Mouse (Mus musculus) C2C12 (cell line): ENCODE results near the gene Arsk. TPM values are rescaled to one million over a fixed set of nuclear protein-coding genes. Genes with fewer than 3 reads are reported as not detected.

ENCODE experiments used
- H3K27me3 ChIP-seq: one replicate; pipeline ENCODE4 v1.6.1; 2011; ENCODE audit not compliant: control insufficient read depth, insufficient read depth, insufficient read length
- H3K36me3 ChIP-seq: one replicate; pipeline ENCODE4 v1.6.1; 2011; ENCODE audit not compliant: control insufficient read depth, insufficient read depth
- H3K4me3 ChIP-seq: one replicate; pipeline ENCODE4 v1.5.1; 2011; ENCODE audit warnings: mild to moderate bottlenecking, control low read depth; ENCODE audit not compliant: poor library complexity, insufficient read depth, severe bottlenecking
- H3K79me2 ChIP-seq: one replicate; pipeline ENCODE4 v1.6.1; 2011; ENCODE audit not compliant: control insufficient read depth, insufficient read depth
- H3K79me3 ChIP-seq: one replicate; pipeline ENCODE4 v1.6.1; 2011; ENCODE audit warnings: low read depth, control low read depth
- H3ac ChIP-seq: one replicate; pipeline ENCODE3; 2011; ENCODE audit warnings: low read depth; ENCODE audit not compliant: control insufficient read depth, insufficient read length
- CEBPB ChIP-seq: IDR thresholded peaks from one replicate; pipeline ENCODE4 v1.6.1; 2011; ENCODE audit warnings: low read depth, mild to moderate bottlenecking, control low read depth, moderate library complexity
- CTCF ChIP-seq: IDR thresholded peaks from one replicate; pipeline ENCODE4 v1.5.1; 2011; ENCODE audit not compliant: control insufficient read depth, insufficient read depth, insufficient read length
- FOSL1 ChIP-seq: IDR thresholded peaks from one replicate; pipeline ENCODE4 v1.8.0; 2011; ENCODE audit warnings: mild to moderate bottlenecking, low read length; ENCODE audit not compliant: poor library complexity, insufficient read depth, severe bottlenecking
- MAX ChIP-seq: IDR thresholded peaks from one replicate; pipeline ENCODE4 v1.6.1; 2011; ENCODE audit warnings: mild to moderate bottlenecking, control low read depth
- MYOD1 ChIP-seq: IDR thresholded peaks from one replicate; pipeline ENCODE4 v1.6.1; 2011; ENCODE audit warnings: low read depth; ENCODE audit not compliant: control insufficient read depth, insufficient read length
- MYOG ChIP-seq: IDR thresholded peaks from one replicate; pipeline ENCODE4 v1.6.1; 2011; ENCODE audit not compliant: control insufficient read depth, insufficient read length; ENCODE audit errors: extremely low read depth
- USF1 ChIP-seq: IDR thresholded peaks from one replicate; pipeline ENCODE4 v1.6.1; 2011; ENCODE audit warnings: low read depth, mild to moderate bottlenecking, control low read depth, moderate library complexity
- polyA plus RNA-seq: library from polyadenylated mRNA; unstranded; fragments of >200 nt; fragmentation: generic; extraction: Trizol; gene quantifications from one replicate; pipeline ENCODE4 v1.2.1, GENCODE M21; 2012; ENCODE audit warnings: missing spikeins

The Arsk gene
- polyA plus RNA-seq, 1 experiment = 3.4 TPM

DNA sequence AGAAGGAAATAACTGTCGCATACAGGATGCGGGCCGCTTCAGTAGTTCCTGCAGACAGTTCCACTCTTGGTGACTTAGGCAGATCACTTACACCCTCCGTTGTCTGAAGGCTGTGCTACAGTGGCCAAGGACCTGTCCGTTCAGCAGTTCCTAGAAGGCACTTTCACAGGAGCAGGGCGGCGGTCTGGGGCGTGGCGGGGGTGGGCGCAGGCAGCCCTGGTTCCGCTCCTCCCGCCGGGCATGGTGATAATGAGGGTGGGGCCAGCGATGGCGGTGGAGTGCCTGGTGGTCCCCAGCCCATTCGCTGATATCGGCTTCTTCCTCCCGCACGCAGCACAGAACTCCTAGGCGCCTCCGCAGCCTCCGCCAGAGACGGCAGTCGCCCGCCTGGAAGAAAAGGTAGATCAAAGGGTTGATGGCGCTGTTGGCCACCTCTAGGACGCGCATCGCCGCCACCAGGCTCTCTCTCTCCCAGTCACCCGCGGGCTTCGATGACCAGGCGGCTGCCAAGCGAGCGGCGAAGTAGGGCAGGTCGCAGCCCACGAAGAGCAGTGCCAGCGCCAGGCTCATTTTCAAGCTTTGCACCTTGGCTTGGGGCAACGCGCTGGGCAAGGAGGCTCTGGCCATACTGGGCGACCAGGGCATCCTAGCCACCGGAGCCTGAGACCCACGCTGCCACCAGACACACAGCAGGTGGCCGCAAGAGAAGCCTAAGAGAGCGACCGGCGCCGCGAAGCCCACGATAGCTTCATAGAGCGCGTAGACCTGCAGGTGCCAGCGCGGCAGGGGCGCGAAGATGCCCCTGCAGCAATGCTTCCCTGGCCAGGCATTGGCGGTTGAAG, 42.8 kb downstream of the Arsk start:
- Histone ChIP-seq H3K36me3 (no peaks in the 10 kb centered on the region), H3K27me3 (peaks cover 6% of the 10 kb centered on the region), H3K79me2 (no peaks in the 10 kb centered on the region), H3K79me3 (no peaks in the 10 kb centered on the region), H3ac (no peak overlapping the region), H3K4me3 (no peak overlapping the region)
- TF ChIP-seq MYOG = no peak
- TF ChIP-seq CTCF = no peak
- TF ChIP-seq FOSL1 = no peak
- TF ChIP-seq CEBPB = no peak
- no peak for TF ChIP-seq USF1
- no peak for TF ChIP-seq MAX
- TF ChIP-seq MYOD1 = no peak

DNA sequence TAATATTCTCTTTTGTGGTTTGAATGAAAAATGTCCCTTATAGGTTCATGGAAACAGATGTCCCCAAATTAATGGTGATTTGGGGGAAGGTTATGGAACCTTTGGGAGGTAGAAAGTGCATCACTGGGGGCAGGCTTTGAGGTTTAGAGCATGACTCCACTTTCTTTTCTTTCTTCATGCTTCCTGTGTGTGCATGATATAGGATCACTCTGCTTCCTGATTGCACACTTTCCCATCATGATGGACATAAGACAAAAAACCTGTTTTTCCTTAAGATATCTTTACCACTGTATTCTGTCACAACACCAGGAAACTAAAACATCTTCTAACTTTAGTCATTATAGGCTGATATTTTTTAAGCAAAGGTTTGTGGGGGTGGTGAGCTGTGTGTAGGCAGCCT, 53.5 kb downstream of the Arsk start:
- Histone ChIP-seq H3ac (no peak overlapping the region), H3K4me3 (no peak overlapping the region), H3K79me3 (no peaks in the 10 kb centered on the region), H3K36me3 (no peaks in the 10 kb centered on the region), H3K79me2 (no peaks in the 10 kb centered on the region), H3K27me3 (no peaks in the 10 kb centered on the region)
- TF ChIP-seq CEBPB (no peak), CTCF (no peak), MAX (no peak), MYOD1 (no peak), USF1 (no peak)

DNA sequence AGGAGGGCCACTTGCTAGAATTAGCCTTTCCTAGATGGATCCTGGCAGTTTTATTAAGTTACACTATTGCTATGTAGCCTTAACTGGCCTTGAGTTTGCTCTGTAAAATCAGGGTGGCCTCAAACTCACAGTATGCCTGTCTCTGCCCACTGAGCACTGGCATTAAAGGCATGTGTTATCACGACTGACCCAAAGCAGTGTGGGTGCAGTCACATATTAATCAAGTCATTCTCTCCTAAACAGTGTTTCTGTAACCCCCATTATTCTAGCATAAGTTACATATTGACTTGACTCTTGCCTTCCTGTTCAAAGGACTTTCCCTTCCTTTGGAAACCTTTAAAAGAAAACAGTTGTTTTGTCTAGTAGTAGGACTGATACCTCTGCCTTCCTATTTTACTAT, 56.0 kb downstream of the Arsk start:
- Histone ChIP-seq H3K79me3 (no peaks in the 10 kb centered on the region), H3K4me3 (no peak overlapping the region), H3K36me3 (no peaks in the 10 kb centered on the region), H3K79me2 (no peaks in the 10 kb centered on the region), H3K27me3 (no peaks in the 10 kb centered on the region), H3ac (no peak overlapping the region)
- TF ChIP-seq CEBPB (no peak), MYOG (no peak), MYOD1 (no peak), USF1 (no peak), FOSL1 (no peak)

DNA sequence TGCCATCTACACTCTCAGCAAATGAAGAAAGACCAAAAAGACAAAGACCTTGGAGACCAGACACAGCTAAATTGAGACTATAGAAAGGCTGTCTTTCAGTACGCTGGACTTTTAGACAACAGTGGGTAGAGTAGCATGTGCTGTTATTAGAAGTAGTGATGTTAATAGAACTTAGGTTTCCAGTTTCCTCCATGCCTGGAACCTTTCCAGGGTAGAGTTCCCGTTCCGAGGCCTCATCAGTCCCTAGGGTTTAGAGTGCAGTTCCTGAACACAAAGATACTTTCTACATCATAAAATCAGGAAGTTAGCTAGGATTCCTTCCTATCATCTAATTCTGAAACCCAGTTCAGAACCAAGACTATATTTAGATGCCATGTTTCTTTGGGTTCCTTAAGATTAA, 73.9 kb downstream of the Arsk start:
- Histone ChIP-seq H3ac (no peak overlapping the region), H3K4me3 (no peak overlapping the region), H3K79me3 (no peaks in the 10 kb centered on the region), H3K36me3 (no peaks in the 10 kb centered on the region), H3K79me2 (no peaks in the 10 kb centered on the region), H3K27me3 (no peaks in the 10 kb centered on the region)
- no peak for TF ChIP-seq MAX
- TF ChIP-seq MYOD1 = no peak
- TF ChIP-seq MYOG = no peak

DNA sequence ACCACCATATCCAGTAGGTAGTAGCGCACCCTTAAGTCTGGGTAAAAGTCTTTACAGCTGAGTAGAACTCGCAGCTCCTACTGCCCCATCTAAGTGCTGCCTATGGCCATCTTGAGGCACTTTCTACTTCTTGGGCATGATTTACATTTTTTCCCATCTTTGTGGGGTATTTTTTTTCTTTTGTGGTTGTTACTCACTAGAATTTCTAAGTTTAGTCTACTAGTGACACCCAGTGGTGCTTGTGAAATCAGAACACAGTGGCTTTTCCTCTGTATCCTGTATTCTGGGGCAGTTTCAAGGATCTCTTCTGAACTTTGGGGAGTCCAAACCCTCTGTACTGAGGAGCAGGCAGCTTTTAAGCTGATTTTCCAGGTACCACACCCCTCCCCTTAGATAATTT, 76.7 kb downstream of the Arsk start:
- peaks cover 4% of the 10 kb centered on the region for H3K79me2 ChIP-seq
- no peak for TF ChIP-seq CTCF
- no peak for TF ChIP-seq CEBPB
- no peak for TF ChIP-seq MYOG
- no peak for TF ChIP-seq FOSL1
- TF ChIP-seq USF1 = no peak
- H3ac ChIP-seq = no peak overlapping the region
- no peak overlapping the region for H3K4me3 ChIP-seq
- H3K27me3 ChIP-seq = no peaks in the 10 kb centered on the region
- no peaks in the 10 kb centered on the region for H3K79me3 ChIP-seq
- no peaks in the 10 kb centered on the region for H3K36me3 ChIP-seq

DNA sequence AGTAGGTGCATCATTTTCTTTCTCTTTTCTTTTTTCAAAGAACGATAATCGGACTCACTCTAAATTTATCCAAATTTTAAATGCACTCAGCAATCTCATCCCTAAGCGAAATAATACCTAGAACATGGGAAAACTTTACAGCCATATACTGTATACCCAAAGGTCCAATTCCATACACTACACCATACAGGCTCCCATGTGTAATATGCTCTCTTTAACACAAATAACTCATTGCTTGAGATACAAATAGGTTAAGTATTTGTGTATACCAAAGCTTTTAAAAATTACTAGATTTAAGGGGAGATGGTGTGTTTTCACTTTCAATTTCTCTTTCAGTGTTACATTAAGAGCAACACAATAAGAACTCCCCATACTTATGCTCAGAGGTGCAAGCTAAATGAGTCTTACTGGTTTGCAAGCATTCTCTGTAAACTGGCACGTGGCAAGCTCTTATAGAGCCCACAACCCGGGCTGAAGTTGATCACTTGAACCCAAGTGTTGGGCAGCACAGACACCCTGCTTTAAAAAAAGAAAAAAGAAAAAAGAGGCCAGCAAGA, 79.5 kb downstream of the Arsk start:
- Histone ChIP-seq H3ac (no peak overlapping the region), H3K36me3 (no peaks in the 10 kb centered on the region), H3K79me3 (no peaks in the 10 kb centered on the region), H3K4me3 (no peak overlapping the region), H3K79me2 (peaks cover 11% of the 10 kb centered on the region), H3K27me3 (no peaks in the 10 kb centered on the region)
- TF ChIP-seq CTCF (no peak), MYOG (no peak), CEBPB (no peak), MYOD1 (no peak), FOSL1 (no peak), USF1 (no peak), MAX (no peak)
